Mouse (Mus musculus) frontal cortex, postnatal 25 days (tissue): ENCODE results near the gene 1700013G24Rik.
"Not testable (repeated sequence)": the region's sequence is repeated elsewhere in the genome, so short reads cannot be mapped to it uniquely, and the experiment has no call there.

Experiments
- DNase-seq, 2 experiments: peaks; one replicate each; pipeline ENCODE4 v3.0.0; 2022; ENCODE audit warnings: low spot score in 2 of 2

1700013G24Rik gene

DNA sequence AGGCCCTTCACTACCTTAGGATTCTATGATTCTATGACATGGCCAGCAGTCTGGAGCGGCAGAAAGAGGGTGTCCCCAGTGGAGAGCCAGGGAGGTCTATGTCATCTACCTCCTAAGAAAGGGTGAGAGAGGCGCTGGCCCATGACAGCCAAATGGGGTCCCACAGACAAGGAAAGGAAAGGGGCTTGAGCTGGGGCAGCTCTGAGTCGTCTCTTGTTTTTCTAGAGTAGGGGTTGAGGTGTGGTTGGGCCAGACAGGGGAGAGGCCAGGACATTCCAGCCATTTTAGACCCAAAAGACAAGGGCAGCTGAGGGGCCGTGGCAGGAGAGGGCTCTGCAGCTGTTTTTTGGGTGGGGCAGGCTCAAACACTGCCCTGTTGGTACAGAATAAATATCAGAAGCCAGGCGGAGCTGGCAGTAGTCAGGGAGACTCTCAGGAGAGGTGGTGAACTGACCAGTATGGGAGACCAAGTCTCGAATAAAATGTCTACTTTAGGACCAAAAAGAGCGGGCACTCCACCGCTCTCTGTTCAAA is at the start of gene 1700013G24Rik:
Gene 1700013G24Rik (plus strand): TSS at position 51 of the 534 bp plus-strand sequence.
- DNase-seq = no peak

DNA sequence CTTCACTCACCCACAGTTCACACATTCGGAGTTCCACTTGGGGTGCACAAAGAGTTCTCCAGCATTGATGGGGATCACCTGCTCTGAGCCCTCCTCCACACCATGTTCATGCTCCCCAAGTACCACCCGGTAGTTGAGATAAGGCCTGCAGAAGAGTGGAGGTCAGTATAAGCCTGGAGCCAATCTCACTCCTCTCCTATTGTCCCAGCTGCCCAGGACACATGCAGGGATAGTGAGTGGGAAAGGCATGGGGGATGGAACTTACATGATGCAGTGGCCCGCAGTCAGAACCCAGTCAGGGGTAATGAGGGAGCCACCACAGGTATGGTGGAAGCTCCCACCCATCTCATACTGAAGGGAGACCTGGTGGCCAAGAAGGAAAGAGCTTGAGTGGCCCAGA is 47.5 kb upstream of the 1700013G24Rik start:
- no peak for DNase-seq

DNA sequence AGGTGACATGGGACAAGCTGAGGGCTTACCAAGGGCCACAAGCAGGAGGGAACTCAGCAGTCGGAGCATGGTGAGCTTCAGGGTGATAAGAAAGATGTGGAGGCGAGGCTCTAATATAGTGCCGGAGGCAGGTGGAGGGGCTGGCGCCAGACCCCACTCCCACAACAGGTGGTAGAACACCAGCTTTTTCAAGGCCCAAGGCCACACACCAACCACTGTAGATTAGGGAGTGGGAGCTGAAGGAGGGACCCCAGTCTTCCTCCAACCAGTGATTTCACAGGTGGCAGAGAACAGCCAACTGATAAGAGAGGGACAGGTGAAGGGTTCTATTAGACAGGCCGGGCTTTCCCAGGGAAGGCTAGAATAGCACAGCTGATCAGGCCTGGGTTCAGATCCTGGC is 43.4 kb upstream of the 1700013G24Rik start, which contains the start of gene Cela3a:
Gene Cela3a (minus strand): TSS at position 101 of the 400 bp plus-strand sequence.
- no peak for DNase-seq

DNA sequence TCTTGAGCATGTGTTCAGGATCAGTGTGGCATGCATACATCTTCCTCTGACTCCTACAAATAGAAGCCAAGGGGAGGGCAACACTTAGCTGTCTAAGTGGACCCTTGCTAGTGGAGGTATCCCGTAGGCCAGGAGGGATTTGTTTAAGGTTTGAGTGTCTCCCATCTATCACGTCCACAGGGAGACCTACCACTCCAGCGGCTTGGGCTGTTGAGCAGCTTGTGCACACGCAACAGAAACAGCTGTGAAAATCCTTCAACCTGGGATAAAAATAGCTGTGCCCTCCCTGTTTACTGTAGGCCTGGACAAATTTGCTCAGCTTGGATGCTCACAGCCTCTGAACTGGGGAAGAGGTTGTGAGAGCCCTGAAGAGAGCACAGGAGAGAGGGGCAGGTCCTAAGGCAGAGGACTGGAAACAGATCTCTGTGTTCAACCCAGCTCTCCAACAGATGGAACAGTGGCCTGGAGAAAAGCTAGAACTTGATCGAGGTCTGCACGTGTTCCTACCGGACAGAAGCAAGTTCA is 40.8 kb upstream of the 1700013G24Rik start:
- DNase-seq = not testable (repeated sequence)

DNA sequence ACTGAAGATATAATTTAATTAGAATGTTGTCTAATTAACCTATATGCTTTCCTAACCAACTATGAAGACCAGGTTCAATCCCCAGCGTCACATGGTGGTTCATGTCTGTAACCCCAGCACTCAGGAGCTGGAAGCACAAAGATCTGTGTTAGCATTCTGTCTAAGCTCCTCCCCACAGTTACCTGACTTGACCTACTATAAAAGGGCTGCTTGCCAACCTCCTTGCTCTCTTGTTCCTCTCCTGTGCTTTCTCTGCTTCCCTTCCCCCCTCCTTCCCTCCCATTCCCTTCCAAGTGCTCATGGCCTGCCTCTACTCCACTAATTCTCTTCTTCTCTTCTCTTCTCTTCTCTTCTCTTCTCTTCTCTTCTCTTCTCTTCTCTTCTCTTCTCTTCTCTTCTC is 38.1 kb upstream of the 1700013G24Rik start:
- DNase-seq = no peak

DNA sequence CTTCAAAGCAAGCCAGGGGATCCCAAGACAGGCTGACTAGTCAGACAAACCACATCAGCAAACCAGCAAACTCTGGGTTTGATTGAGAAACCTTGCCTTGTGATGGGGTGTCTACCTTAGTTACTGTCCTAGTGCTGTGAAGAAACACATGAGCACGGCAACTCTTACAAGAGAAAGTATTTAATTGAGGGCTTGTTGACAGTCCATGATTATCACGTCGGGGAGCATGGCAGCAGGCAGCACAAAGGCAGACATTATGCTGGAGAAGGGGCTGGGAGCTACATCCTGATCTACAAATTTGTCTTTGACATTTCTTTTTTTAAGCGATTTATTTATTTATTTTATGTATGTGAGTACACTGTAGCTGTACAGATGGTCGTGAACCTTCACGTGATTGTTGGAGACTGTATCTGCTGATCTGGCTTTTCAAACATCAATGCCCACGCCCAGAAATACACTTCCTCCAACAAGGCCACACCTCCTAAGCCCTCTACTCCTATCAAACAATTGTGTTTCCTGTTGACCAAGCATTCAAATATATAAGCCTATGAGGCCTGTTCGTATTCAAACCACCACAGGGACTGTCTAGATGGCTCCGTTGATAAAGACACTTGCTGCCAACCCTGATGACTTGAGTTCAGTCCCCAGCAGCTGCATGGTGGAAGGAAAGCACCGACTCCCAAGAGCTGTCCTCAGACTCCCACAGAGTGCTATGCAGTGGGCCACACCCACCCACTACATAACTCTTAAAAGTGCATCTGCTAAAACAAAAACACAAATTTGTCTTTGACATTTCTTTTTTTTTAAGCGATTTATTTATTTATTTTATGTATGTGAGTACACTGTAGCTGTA is 35.1 kb upstream of the 1700013G24Rik start:
- no peak for DNase-seq

DNA sequence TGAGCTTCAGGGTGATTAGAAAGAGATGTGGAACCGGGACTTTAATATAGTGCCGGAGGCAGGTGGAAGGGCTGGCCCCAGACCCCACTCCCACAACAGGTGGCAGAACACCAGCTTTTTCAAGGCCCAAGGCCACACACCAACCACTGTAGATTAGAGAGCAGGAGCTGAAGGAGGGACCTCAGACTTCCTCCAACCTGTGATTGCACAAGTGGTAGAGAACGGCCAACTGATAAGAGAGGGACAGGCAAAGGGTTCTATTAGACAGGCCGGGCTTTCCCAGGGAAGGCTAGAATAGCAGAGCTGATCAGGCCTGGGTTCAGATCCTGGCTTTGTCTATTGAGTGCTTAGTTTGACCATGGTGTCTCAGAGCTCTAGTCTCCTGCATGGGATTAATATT is 22.6 kb upstream of the 1700013G24Rik start, which contains the start of gene Cela3b:
Gene Cela3b (minus strand): TSS at position 39 of the 400 bp plus-strand sequence.
- no peak for DNase-seq

DNA sequence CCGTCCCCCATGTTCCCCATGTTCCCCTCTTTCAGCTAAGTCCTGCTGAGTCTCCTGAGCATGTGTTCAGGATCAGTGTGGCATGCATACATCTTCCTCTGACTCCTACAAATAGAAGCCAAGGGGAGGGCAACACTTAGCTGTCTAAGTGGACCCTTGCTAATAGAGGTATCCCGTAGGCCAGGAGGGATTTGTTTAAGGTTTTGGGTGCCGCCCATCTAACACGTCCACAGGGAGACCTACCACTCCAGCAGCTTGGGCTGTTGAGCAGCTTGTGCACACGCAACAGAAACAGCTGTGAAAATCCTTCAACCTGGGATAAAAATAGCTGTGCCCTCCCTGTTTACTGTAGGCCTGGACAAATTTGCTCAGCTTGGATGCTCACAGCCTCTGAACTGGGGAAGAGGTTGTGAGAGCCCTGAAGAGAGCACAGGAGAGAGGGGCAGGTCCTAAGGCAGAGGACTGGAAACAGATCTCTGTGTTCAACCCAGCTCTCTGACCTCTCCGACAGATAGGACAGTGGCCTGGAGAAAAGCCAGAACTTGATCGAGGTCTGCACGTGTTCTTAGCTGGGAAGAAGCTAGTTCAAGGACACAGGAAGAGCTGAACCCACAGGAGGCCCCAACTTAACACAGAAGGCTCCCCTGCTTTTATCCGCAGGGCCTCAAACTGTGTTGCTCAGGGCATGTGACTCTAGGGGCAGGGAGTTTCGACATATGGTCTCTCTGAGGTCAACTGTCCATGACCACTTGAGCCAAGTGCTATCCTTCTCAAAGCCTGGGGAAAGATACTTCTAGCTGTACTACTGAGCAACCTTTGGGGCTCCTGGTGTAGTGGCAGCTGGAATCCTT is 20.2 kb upstream of the 1700013G24Rik start:
- not testable (repeated sequence) for DNase-seq

DNA sequence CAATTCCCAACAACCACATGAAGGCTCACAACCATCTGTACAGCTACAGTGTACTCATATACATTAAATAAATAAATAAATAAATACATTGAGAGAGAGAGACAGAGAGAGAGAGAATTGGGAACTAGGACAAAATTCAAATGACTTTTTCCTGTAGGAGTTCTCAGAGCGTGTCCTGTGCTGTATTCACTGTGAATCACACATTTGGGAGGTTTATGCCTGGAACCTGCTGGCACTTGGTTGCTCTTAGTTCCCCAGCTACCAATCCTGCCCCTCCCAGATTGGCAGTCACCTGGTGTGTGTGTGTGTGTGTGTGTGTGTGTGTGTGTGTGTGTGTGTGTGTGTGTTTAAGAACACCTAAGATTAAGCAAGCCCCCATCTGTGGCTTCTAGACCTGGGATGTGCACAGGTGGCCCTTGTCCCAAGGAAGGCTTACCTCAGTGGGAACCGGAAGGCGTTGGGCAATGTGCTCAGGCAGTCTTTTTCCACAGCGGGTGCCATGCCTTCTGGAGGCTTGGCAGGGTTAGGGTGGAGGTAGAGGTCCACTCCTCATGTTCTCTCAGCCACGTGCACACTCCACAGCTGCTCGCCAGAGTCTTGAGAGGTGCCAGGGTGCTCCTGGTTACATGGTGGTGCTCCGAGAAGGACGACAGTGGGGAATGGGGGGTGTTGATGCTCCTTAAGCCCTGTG is 16.0 kb upstream of the 1700013G24Rik start:
- DNase-seq = no peak

DNA sequence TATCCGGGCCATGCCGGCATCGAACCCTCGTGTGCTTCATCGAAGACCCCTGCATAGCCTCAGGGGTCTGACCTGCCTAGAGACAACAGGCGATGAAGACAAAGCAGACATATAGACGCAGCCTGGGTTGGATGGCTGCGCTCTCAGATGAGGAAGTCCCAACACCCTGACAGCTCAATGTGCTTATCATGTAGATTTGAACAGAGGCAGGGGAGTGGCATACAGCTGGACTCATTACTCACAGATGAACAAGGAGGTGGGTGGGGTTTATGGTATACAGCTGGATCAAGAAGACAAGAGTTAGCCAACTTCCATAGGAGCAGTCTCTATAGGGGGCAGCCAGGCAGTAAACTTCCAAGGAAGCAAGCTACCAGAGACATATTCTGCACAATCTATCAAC is 14.2 kb upstream of the 1700013G24Rik start:
- DNase-seq = no peak

DNA sequence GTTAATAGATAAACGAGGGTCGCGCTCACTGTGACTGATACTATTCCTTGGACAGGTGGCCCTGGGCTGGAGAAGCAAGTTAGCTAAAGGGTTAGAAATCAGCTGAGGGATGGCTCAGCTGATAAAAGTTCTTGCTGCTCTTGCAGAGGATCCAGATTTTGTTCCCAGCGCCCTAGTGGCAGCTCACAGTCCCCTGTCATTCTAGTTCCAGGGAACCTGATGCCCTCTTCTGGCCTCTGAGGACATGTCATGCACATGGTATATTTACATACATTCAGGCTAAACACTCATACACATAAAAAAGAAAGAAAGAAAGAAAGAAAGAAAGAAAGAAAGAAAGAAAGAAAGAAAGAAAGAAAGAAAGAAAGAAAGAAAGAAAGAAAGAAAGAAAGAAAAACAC is 11.8 kb upstream of the 1700013G24Rik start:
- DNase-seq = no peak

DNA sequence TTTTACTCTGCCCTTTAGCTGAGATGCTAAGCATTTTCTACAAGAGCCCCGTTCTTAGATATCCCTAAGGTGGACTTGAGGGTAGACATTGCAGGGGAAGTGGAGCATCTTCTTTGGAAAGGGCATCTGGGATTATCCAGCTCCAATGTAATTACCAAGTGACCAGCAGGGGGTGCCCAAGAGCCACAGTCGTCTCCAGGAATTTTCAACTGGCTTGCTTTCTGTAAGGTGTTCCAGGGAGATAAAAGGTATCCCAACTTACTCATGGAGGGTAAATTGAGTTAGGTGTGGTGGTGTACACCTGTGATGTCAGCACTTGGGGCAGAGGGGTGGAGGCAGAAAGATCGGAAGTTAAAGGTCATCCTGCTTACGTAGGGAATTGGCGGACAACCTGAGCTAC is 9.5 kb upstream of the 1700013G24Rik start:
- DNase-seq = peak; percentile 80 to 84

DNA sequence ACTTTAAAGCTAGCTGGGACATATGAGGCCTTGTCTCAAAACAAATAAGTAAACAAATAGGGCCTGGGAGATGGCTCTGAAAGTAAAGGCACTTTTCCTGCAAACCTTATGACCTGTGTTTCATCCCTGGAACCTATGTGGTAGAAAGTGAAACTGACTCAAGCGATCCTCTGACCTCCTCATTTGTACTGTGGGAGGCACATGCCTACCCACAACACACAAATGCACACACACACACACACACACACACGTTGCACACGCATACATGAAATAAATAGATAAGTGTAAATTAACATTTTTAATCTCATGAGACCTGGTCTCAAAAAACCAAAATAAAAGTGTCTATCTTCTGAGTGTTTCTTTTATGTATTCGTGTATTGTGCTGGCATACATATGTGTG is 7.2 kb upstream of the 1700013G24Rik start:
- DNase-seq = no peak

DNA sequence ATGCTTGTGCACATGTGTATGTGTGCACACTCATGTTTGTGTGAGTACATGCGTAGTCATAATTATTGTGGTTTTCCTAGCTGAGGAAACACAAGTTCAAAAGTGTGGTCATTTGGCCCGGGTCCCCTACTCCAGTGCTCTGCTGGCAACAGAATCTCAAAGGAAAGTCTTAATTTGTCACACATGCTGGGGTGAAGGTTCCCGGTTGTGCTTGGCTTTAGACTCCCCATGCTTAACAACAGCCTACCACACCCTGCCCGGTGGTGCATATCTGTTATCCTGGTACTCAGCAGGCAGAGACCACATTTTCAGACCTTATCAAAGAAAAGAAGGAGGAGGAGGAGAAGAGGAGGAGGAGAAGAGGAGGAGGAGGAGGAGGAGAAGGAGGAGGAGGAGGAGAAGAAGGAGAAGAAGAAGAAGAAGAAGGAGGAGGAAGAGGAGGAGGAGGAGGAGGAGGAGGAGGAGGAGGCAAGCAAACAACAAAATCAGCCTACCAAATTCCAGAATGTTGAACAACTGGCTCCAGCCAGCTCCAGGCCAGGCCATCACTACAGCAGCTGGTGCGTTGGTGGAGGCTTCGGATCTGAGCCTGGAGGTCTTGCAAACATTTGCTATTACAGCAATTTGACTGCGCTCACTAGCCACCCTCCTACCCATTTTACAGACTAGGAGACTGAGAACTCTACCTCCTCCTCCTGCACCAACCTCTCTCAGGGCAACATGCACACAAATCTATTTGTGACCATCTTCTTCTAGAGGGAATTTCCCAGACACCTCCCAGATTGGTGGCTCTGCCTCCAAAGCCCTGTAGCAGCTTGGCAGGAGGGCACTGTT is 5.5 kb upstream of the 1700013G24Rik start:
- DNase-seq = no peak

DNA sequence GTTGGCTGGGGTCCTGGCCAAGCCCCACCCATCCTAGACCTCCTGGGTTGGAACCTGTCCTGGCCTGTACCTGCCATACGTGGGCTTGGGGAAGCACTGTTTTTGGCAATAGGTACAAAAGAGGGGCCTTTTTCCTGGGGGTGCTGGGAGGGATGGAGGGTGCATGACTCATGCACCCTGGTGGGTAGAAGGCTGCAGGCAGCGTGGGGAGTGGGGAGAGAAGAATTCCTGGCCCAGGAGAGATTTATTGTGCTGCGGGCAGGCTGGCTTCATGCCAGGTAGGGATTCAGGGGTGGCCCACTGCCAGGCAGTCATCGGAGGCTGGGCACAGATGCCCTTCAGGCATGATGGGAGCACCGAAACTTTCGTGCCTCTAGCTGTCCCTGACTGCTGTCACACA is 4.9 kb upstream of the 1700013G24Rik start:
- DNase-seq = no peak

DNA sequence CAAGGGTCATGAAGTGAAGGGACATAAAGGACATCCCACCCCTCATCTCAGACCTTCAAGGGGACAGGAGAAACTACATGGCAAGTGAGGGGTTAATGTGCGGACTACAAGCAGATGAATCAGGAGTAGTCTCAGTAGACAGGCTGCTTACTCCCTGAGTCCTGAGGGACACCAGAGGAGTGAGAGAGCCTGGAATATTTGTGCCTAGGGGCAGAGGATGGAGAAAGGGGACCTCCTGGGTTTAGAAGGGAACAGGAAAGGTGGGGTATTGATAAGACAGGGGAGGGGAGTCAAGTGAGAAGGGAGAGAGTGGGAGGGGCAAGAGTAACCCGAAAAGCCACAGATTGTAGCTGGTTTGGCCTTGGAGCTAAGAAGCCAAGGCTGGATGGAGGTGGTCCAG is 4.4 kb upstream of the 1700013G24Rik start:
- DNase-seq = no peak

DNA sequence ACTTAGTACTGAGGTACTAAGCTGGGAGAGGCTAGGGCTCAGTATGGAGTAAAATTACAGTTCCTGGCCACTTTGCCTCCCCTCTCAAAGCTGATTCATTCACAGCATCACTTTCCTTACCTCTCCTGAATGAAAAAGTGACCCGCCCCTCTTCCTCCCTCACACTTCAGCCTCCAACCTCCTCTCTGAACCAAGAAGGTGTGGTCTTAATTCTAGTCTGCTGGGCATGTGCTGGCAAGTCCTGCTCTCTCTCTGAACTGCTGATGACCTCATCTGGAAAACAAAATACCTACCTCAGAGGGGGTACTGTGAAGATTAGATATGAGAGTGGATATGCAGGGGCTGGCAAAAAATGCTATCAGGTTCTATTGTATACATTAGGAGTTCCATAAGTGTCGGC is 4.0 kb upstream of the 1700013G24Rik start:
- no peak for DNase-seq

DNA sequence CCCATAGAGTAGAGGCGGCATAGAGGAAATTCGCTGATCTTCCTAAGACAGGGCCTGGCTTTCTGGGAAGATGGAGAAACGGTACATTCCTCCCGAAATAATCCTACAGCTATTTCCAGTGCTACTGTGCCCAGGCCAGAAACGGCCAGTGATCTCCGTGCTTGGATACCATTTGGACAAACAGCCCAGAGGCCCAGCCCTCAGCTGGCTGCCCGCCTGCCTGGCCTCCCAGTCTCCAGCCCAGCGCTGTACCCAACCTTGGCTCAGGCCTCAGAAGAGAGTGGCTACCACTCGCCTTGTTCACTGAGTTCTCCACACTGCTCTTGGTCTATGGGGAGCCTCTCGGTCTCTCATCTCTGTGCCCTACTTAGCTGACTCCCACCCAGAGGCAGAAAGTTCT is 3.4 kb upstream of the 1700013G24Rik start:
- no peak for DNase-seq

DNA sequence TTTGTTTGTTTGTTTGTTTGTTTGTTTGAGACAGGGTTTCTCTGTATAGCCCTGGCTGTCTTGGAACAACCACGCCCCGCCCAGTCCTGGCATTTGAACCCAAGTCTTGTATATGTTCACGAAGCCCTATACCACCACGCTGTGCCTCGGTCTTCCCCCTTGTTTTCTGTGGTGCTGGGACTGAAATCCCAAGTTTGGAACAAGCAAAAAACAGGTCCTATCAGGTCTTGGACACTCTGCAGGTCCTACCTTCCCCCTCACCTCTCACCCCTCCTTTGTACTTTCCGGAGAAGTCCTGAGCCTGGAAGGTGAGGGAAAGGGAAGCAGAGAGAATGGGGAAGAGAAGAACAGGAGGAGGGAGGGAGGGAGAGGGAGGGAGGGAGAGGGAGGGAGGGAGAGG is 894 bp upstream of the 1700013G24Rik start:
- no peak for DNase-seq

DNA sequence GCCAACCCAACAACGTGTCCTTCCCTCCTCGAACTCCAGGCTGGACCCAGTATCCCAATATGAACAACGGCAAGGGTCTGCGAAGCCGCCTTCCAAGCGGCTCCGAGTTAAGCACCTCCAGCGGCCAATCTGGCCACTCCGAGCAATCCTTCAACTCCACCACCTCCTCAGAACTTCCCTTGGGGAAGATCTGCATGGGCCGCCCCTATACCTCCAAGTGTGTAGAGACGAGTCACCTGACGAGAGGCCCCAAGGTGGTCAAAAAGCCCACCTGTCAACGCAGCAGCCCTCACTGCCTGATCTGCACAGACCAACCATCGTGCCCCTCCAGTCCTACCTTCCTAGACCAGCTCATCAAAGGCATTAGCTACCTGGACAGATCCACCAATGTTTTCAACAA is 1.5 kb downstream of the 1700013G24Rik start:
- DNase-seq = no peak

DNA sequence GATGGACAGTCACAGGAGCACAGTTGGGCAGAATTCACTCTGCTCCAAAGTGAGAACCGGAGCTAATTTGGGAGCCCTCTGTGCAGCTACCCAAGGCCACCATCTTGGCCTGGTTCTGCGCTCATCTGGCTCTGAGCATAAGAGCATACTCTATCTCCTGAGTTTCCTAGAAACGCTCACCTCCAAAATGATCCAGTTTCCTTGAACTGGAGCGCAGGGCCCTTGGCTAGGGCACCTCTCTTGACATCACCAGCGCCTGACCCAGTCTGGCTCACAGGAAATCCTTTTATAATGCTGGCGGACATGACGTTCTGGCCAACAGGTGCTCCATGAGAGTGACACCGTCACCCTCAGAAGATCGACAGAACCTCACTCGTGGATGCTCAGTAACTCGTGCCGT is 3.5 kb downstream of the 1700013G24Rik start:
- no peak for DNase-seq
